Mouse (Mus musculus) E14TG2a.4 (cell line): ENCODE results near the gene Zmynd8.

Experiments
- CTCF ChIP-seq: conservative IDR thresholded peaks from 2 replicates; pipeline ENCODE4 v1.5.1; 2014; ENCODE audit warnings: low read length
- NANOG ChIP-seq: IDR thresholded peaks from 2 replicates; pipeline ENCODE4 v1.6.1; 2014; ENCODE audit warnings: borderline replicate concordance, low read length, mixed read lengths
- POU5F1 ChIP-seq: IDR thresholded peaks from 2 replicates; pipeline ENCODE4 v1.6.1; 2014; ENCODE audit warnings: low read length, borderline replicate concordance

- TF ChIP-seq CTCF, result no peak
- TF ChIP-seq NANOG, result no peak
- TF ChIP-seq POU5F1, result no peak
Measured at GRCm38 (mm10) chr2:165864769-165865168, 34.0 kb downstream of the Zmynd8 start.
